Mouse (Mus musculus) liver, embryonic 14.5 days (tissue): ENCODE data around the gene Gpr183. TPM values are rescaled to one million over a fixed set of nuclear protein-coding genes. Genes with fewer than 3 reads are reported as not detected.

Experiments
- ATAC-seq: fragments of 200-750 bp; cut with Nextera tagmentation; 2 replicates; pipeline ENCODE4 v1.8.0; 2017; ENCODE audit warnings: moderate number of reproducible peaks, mild to moderate bottlenecking, moderate library complexity; ENCODE audit not compliant: insufficient read depth
- DNase-seq, 3 experiments: peaks; one replicate each; pipeline ENCODE4 v3.0.0-alpha.2; 2012 to 2013; ENCODE audit warnings: low read depth in 3 of 3, low spot score in 3 of 3
- H3K27ac ChIP-seq: fragments of 300-500 bp; sonication (generic); 2 replicates; pipeline ENCODE4 v1.5.1; 2014; ENCODE audit warnings: moderate library complexity, mild to moderate bottlenecking, control low read depth, inconsistent platforms
- H3K27me3 ChIP-seq: fragments of 300-500 bp; sonication (generic); 2 replicates; pipeline ENCODE4 v1.6.1; 2014; ENCODE audit warnings: mild to moderate bottlenecking, low read length, moderate library complexity; ENCODE audit not compliant: control insufficient read depth, insufficient read depth
- H3K36me3 ChIP-seq: fragments of 300-500 bp; sonication (generic); replicated peaks from 2 replicates; pipeline ENCODE4 v1.6.1; 2014; ENCODE audit warnings: low read depth; ENCODE audit not compliant: control insufficient read depth, insufficient read depth
- H3K4me1 ChIP-seq, 2 experiments: fragments of 200-500 bp in 1 of 2; fragments of 300-500 bp in 1 of 2; sonication (generic) in 1 of 2; replicated peaks; 2 replicates each; pipeline ENCODE4 v1.6.1; 2012 to 2014; ENCODE audit warnings: antibody characterized with exemption in 1 of 2, inconsistent platforms in 1 of 2, low read length in 1 of 2; ENCODE audit not compliant: control insufficient read depth in 2 of 2, insufficient read depth in 2 of 2
- H3K4me2 ChIP-seq: fragments of 300-500 bp; sonication (generic); 2 replicates; pipeline ENCODE4 v1.6.1; 2014; ENCODE audit warnings: low read depth, mild to moderate bottlenecking, control low read depth, moderate library complexity
- H3K4me3 ChIP-seq, 2 experiments: fragments of 200-500 bp in 1 of 2; fragments of 300-500 bp in 1 of 2; sonication (generic) in 1 of 2; 2 replicates each; pipeline ENCODE4 v1.5.1; 2012 to 2014; ENCODE audit warnings: low read depth in 2 of 2, low read length in 2 of 2, mild to moderate bottlenecking in 2 of 2, control low read depth in 1 of 2, inconsistent platforms in 1 of 2, moderate library complexity in 1 of 2; ENCODE audit not compliant: insufficient read depth in 1 of 2
- H3K9ac ChIP-seq: fragments of 300-500 bp; sonication (generic); replicated peaks from 2 replicates; pipeline ENCODE4 v1.6.1; 2014; ENCODE audit warnings: mild to moderate bottlenecking, control low read depth, moderate library complexity
- H3K9me3 ChIP-seq: fragments of 300-500 bp; sonication (generic); 2 replicates; pipeline ENCODE4 v1.6.1; 2016; ENCODE audit warnings: low read length, mixed read lengths; ENCODE audit not compliant: control insufficient read depth
- CTCF ChIP-seq: IDR thresholded peaks from 2 replicates; pipeline ENCODE4 v1.5.1; 2016; ENCODE audit warnings: antibody characterized with exemption, low read depth, control low read depth
- EP300 ChIP-seq: IDR thresholded peaks from 2 replicates; pipeline ENCODE4 v1.6.1; 2016; ENCODE audit warnings: antibody characterized with exemption, low read depth
- WGBS: fragments of 180-500 bp; shearing (Covaris S2); extraction: QIAGEN DNeasy Blood & Tissue Kit; methylation state at CpG from one replicate; pipeline ENCODE4 v1.1.7; 2014; ENCODE audit not compliant: insufficient replicate concordance; 5-methylcytosine and 5-hydroxymethylcytosine counted together
- polyA plus RNA-seq, 2 experiments: library from polyadenylated mRNA; depleted of rRNA in 1 of 2; stranded (reverse) in 1 of 2; unstranded in 1 of 2; fragments of >200 nt; fragmentation: Nextera tagmentation in 1 of 2; extraction: Ambion mirVana in 1 of 2; gene quantifications; 2 replicates each; pipeline versions ENCODE4 v1.2.1 to v1.2.3; 2012 to 2014

Gpr183 gene
- polyA plus RNA-seq, 2 experiments, result 0.62 to 0.75 TPM

DNA sequence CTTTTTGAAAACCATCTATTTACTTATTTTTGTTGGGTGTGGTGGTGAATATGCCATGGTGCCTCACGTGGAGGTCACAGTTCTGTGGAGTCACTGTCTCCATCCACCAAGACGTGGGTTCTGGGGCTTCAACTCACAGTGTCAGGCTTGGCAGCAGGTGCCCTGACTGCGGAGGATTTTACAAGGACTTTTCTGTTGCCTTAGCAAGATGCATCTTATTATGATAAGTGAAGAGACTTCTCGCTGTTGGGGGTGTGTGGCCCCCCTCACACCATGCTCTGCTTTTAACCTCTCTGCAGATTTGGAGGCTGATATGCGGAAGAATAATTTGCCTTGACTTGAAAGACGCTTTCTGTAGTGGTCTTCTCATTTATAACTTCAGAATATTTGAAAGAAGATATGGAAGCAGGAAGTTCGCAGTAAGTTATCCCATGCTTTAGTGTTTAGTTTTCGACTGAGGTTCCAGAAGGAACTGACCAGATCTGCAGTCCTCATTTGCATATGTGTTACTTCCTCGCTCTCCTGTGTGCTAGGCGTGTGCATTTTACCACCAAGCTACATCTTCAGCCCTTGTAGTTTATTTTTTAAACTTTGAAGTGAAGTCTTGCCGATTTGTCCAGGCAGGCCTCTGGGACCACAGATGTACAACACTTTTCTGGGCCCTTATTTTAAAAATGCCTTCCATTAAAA is 57.9 kb downstream of the Gpr183 start:
- Histone ChIP-seq H3K27ac (no peak overlapping the region), H3K4me2 (no peak overlapping the region; the same call in 1 of the 2 replicates), H3K27me3 (no peaks in the 10 kb centered on the region), H3K4me1 (peaks cover 7 to 20% of the 10 kb centered on the region in 2 experiments), H3K9me3 (no peaks in the 10 kb centered on the region), H3K4me3 (no peak overlapping the region), H3K36me3 (no peaks in the 10 kb centered on the region; the same call in none of the 2 replicates), H3K9ac (no peak overlapping the region)
- TF ChIP-seq CTCF (no peak), EP300 (no peak)
- DNase-seq, result no peak
- peak; percentile 54; the same call in 1 of the 2 replicates for ATAC-seq
- WGBS, result 52% methylated on average over 11 of the region's 11 CpGs

DNA sequence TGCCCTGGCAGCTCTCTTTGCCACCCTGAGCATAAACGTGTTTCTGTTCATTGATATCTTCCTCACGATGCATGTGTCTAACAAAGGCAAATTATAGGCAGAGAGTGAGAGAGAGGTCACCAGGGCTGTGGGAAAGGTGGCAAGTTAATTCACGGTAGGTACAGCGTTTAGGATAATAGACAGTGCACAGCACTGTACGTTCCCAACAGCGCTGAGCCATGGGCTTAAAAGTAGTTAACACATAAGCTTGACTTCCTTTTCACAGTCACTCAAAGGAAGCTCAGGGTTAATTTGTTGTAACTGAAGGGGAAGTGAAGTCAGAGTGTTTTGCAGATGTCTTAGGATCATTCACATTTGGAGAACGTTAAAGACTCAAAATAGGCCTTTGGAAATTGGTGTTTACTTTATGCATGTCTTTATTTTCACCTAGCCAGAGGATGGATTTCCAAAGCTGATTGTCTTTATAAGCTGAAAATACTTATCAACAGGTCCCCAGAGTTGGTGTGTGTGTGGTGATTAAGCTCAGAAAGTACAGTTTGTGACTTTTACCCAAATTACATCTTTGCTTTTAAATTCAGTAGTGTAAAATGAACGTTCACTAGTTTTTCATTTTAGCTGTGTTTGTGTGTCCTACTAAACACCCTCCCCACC is 58.5 kb downstream of the Gpr183 start:
- 22% methylated on average over 8 of the region's 8 CpGs for WGBS
- Histone ChIP-seq H3K27me3 (no peaks in the 10 kb centered on the region), H3K4me1 (peaks cover 7 to 20% of the 10 kb centered on the region in 2 experiments), H3K27ac (no peak overlapping the region), H3K9me3 (no peaks in the 10 kb centered on the region), H3K36me3 (no peaks in the 10 kb centered on the region; the same call in none of the 2 replicates), H3K9ac (no peak overlapping the region), H3K4me2 (0 out of 2 replicates have a peak overlapping the region, but pooled peaks have one; percentile 0), H3K4me3 (no peak overlapping the region)
- TF ChIP-seq CTCF (no peak), EP300 (peak; percentile 40)
- ATAC-seq (peak; percentile 46; the same call in 1 of the 2 replicates), DNase-seq (peak in 1 of 3 experiments; percentile 17)

DNA sequence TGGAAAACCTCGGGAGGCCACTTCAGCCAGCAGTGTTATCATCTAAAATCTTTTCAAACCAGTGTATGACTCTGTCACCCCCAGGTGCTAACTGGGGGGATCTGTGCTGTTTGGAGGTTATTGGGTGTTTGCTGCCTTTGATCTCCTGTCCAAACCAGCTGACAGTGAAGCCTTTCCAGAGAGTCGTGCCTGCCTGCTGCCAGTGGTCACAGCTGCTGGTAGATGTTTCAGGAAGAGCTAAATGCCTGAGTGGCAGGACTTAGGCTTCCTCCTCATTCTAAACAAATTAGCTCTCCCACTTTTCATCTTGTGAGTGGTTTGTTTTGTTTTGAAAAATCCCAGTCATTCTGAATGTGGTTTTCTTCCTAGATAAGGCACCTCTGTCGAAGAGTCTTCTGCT is 60.2 kb downstream of the Gpr183 start:
- WGBS, result 3% methylated on average over 3 of the region's 3 CpGs
- H3K36me3 ChIP-seq, result no peaks in the 10 kb centered on the region; the same call in none of the 2 replicates
- H3K9me3 ChIP-seq, result no peaks in the 10 kb centered on the region
- peaks cover 7 to 20% of the 10 kb centered on the region in 2 experiments for H3K4me1 ChIP-seq
- H3K4me3 ChIP-seq, result no peak overlapping the region
- H3K4me2 ChIP-seq, result no peak overlapping the region
- H3K27me3 ChIP-seq, result no peaks in the 10 kb centered on the region
- DNase-seq (no peak), ATAC-seq (no peak)
- no peak overlapping the region for H3K27ac ChIP-seq
- no peak overlapping the region for H3K9ac ChIP-seq
- TF ChIP-seq EP300 (no peak), CTCF (no peak)

DNA sequence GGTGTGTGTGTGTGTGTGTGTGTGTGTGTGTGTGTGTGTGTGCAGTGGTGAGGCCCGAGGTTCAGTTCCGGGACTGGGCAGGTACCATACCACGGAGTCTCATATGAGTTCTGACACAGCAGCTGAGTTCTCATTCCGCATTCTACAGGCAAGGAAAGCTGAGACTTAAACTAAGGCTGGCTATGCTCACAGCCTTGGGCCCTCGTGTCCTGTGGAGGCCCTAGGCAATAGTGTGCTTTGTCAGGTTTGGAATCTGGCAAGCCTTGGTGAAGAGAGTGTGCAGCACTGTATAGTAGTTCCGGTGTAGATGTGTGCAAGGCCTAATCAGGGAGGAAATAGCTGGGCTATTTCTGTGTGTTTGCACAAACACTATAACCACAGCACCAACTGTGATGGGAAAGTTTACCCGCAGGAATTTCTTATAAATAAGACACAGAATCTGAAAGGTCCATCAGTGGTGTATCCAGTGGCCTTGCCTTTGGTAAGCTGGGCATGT is 61.6 kb downstream of the Gpr183 start:
- H3K4me3 ChIP-seq, result no peak overlapping the region
- 44% methylated on average over 7 of the region's 7 CpGs for WGBS
- H3K4me1 ChIP-seq, result peaks cover 7 to 20% of the 10 kb centered on the region in 2 experiments
- no peak overlapping the region for H3K27ac ChIP-seq
- H3K36me3 ChIP-seq, result no peaks in the 10 kb centered on the region; the same call in 1 of the 2 replicates
- no peaks in the 10 kb centered on the region for H3K27me3 ChIP-seq
- no peak overlapping the region for H3K9ac ChIP-seq
- no peaks in the 10 kb centered on the region for H3K9me3 ChIP-seq
- no peak overlapping the region for H3K4me2 ChIP-seq
- DNase-seq (no peak), ATAC-seq (no peak)
- TF ChIP-seq CTCF, result no peak
- no peak for TF ChIP-seq EP300

Other genes with a start within 250 kb of the Gpr183 start
- gene Dock9, start 167.4 kb downstream of the Gpr183 start, polyA plus RNA-seq (2012; rRNA removed), result 1.5 and 1.8 TPM in 2 replicates
- 1.2 and 1.4 TPM in 2 replicates for gene Dock9, start 167.4 kb downstream of the Gpr183 start, polyA plus RNA-seq (2014; fragmentation: Nextera tagmentation; extraction: Ambion mirVana)
- 9.4 and 10.1 TPM in 2 replicates for gene Ubac2, start 86.6 kb downstream of the Gpr183 start, polyA plus RNA-seq (2012; rRNA removed)
- gene Ubac2, start 86.6 kb downstream of the Gpr183 start, polyA plus RNA-seq (2014; fragmentation: Nextera tagmentation; extraction: Ambion mirVana), result 16.4 TPM in 2 replicates
- gene Gpr18, start 49.4 kb downstream of the Gpr183 start, polyA plus RNA-seq (2012; rRNA removed), result 0.08 and 0.12 TPM in 2 replicates
- gene Gpr18, start 49.4 kb downstream of the Gpr183 start, polyA plus RNA-seq (2014; fragmentation: Nextera tagmentation; extraction: Ambion mirVana), result 0.17 TPM in 1 of 2 replicates, not detected in the other
- gene Timm8a2, start 69.5 kb upstream of the Gpr183 start, polyA plus RNA-seq (2012; rRNA removed), result not detected in 2 replicates
- gene Timm8a2, start 69.5 kb upstream of the Gpr183 start, polyA plus RNA-seq (2014; fragmentation: Nextera tagmentation; extraction: Ambion mirVana), result not detected in 2 replicates
- gene Tm9sf2, start 141.8 kb upstream of the Gpr183 start, polyA plus RNA-seq (2012; rRNA removed), result 22.2 and 26.4 TPM in 2 replicates
- 67.1 and 68.8 TPM in 2 replicates for gene Tm9sf2, start 141.8 kb upstream of the Gpr183 start, polyA plus RNA-seq (2014; fragmentation: Nextera tagmentation; extraction: Ambion mirVana)
- 10.0 and 15.6 TPM in 2 replicates for gene Clybl, start 216.5 kb upstream of the Gpr183 start, polyA plus RNA-seq (2012; rRNA removed)
- gene Clybl, start 216.5 kb upstream of the Gpr183 start, polyA plus RNA-seq (2014; fragmentation: Nextera tagmentation; extraction: Ambion mirVana), result 28.9 and 29.4 TPM in 2 replicates